Mouse (Mus musculus): ENCODE measurements at regions not wholly inside any gene's neighbourhood (a gene's known extent, or its start where the extent isn't known, plus 50 kb on each side); places are given as distances from the start of the nearest gene placed in this dataset.
A peak's percentile ranks its signal among the peaks of the same experiment; 100 is the strongest.

DNA sequence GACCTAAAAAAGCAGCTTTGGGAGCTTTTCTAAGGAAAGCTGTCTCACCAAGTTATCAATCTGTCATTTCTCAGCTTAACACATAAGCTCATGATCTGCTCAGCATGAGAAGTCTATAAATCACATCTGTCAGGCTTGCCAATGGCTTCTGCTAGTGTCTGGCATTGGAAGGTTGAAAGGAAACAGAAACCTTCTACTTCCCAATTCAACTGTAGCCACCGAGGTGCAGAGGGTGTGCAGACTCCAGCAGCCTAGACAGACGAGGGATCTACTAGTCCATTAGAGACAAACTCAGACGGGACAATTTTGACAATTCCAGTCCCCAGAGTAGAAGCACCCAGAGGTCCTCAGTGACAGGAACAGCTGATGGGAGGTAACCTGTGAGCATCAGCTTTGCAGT lies 103.0 kb downstream of the Nab1 start:
- DNase-seq, result no peak

- no peak for DNase-seq
Observed at GRCm38 (mm10) chr1:52392933-52393332, 107.5 kb downstream of the Nab1 start.

GRCm38 (mm10) chr1:52388836-52389235 lies 111.6 kb downstream of the Nab1 start:
- no peak for DNase-seq

- DNase-seq, result no peak
Observed at GRCm38 (mm10) chr1:52388118-52388517, 112.4 kb downstream of the Nab1 start.

DNA sequence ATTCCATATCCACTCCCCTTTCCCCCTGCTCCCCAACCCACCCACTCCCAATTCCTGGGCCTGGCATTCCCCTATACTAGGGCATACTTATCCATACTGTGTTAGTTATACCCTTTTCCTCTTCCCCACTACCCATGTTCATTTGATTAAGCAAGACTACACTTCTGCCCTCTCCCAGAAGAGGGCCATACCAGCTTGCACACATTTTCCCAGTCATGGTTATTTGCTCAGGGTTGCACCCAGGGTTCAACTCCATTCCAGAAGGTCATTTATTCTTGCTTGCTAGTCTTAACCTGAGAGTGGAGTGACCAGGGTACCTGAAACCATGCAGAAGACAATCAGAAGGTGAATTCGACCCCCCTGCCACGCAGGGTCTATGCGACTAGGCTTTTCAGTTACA lies 113.4 kb downstream of the Nab1 start:
- DNase-seq, result no peak

DNA sequence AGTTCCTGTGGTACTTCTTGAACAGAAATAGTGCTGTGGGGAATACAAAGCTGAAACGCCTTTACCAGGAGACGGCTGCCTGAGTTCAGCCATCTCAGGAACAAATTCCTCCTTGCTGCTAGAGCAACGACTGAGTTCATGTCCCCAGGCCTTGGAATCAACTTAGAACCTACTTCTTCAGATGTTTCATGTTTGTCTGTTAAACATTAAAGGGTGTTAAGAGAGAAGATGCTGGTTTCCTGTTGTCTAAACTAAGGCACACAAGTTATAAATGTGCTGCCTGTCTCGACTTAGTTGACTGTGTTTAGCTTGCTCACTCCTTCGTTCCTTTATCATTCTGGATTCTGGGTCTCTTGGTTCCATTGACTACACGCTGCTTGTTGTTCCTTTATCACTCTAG lies 125.2 kb downstream of the Nab1 start:
- DNase-seq, result no peak

DNA sequence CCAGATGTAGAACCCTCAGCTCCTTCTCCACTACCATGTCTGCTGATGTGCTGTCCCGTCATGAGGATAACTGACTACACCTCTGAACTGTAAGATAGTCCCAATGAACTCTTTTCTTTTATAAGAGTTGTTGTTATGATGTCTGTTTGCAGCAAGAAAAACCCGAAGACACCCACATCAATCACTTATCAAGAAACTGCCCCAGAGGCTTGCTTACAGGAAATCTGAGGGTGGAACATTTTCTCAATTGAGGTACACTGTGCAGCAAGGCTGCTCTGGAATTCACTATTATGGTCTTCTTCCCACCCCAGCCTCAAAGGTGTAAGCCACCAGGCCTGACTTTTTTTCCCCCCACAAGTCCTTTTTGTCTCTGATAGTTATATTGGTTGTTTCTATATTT lies 125.8 kb downstream of the Nab1 start:
- DNase-seq, result no peak

DNA sequence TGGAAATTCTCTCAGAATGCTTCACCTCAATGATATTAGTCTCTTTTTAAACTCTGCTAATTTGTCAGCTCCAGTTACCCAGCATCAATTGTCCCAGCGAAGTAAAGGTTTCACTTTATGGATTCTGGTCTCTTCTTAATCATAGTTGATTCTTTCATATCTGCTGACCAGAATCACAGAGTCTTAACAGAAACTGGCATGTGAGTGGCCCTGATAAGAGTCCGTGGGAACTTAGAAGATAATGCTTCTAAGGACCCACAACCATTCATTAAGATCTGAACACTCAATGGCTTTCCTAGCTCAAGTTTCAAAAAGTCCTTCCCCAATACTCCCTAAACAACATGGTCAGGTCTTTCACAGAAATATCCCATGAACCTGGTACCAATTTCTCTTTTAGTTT lies 126.7 kb downstream of the Nab1 start:
- no peak for DNase-seq

DNA sequence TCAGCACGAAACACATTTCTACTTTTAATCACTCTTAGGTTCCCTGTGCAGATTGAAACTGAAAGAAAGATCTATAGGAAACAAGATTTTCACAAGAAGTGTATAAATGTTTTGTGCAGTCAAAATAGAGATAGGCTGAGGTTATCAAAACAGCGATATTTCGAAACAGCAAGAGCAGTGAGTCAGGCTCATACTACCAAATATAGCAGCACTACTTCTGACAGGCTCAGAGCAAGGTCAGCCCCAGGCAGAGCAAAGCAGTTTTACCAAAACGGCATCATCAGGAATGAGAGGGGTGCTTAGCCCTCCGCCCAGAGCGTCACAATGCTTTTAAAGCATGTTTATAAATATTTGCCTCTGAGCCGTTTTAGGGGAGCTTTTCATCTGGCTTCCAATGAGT lies 133.4 kb upstream of the Gls start:
- DNase-seq, result no peak

GRCm38 (mm10) chr1:52363625-52364024 lies 130.6 kb upstream of the Gls start:
- DNase-seq, result no peak

GRCm38 (mm10) chr1:52362976-52363375 lies 129.9 kb upstream of the Gls start:
- DNase-seq, result no peak

GRCm38 (mm10) chr1:52354041-52354582 lies 121.1 kb upstream of the Gls start:
- DNase-seq, result peak; percentile 5

GRCm38 (mm10) chr1:52342127-52342526 lies 109.1 kb upstream of the Gls start:
- DNase-seq, result no peak

DNA sequence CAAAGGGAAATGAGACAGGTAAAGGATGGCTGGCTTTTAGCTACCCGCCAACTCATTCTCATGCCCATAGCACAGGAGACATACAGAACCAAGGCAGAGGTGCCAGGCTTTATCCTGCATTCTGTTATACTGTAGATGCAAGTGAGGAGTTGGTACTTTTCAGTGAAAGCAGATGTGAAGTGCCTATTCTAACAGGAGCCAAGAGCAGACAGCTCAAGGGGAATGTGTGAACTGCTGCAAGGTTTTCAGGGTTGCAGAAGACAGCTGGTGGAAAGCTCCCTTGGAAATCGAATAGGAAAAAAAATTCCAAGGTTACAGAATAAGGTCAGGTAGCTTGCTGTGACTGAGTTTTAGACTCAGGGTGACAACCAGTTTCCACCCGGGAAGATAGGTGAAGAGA lies 105.7 kb upstream of the Gls start:
- DNase-seq, result no peak

DNA sequence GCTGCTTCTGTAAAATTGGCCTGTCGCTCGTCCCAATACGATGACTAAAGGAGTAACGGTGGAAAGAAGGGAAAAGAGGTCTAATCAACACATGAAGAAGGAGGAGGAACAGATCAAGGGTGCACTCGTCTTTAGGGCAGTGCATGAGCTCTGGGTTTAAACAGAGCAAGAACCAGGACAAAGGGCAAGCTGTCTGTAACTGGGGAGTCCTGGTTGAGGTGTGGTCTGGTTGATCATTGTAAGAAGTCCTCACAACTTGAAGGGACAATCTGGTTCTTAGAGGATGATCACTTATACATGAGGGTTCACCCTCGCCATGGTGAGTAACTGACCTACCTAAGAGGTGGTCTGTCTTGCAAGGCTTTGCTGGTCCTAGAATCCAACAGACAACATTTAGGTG lies 105.2 kb upstream of the Gls start:
- DNase-seq, result no peak

DNA sequence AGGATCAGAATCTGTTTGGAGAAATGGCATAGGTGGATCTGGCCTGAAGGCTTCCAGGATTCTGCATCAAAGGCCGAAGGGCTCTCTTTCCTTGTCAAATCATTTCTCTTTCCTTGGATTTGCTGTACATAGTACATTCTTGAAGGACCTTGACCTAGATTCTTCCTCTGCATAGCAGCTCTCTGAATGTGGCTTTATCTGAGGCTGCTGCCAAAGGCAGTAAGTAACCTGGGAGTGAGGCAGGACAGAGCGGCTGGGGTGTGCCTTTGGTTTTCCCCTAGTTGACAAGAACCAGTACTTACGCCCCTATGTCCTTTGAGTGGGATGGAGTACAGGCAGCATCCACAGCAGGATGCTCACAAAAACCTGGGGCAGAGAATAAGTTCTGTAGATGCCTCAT lies 103.7 kb upstream of the Gls start:
- DNase-seq, result no peak

DNA sequence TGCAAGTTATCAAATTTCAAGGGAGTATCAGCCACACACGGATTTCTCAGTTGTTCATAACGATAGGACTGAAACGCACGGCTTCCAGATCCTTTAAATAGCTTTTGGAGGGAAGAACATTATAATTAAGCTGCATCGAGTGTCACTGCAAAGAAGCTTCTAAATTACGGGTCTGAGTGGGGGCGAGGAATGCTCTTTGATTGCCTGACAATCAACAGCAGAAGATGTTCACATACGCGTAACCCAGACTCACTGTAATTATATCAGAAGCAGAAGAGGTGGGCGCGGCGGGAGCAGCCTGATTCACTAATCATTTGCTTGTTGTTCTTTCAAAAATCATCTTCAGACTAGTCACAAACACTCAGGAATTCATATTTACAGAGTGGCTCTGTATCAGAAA lies 99.0 kb upstream of the Gls start:
- no peak for DNase-seq

DNA sequence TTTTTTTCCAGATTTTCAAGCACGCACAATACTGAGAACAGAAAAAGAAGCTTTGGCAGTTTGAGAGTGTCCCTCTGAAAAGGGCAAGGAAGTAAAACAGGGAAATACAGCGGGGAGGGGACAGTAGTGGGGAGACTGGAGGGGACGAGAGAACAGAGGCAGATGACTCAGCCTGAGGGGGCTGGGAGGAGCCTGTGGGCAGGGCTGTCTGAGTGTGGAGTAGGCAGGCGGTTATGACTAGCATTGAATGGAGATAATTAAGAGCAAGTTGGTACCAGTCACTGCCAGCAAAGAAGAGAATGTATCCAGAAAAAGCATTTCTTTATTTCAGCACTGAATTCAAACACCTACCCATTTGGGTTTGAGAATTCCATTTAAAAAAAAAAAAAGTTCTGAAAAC lies 98.4 kb upstream of the Gls start:
- DNase-seq, result no peak

GRCm38 (mm10) chr1:52330496-52330895 lies 97.5 kb upstream of the Gls start:
- no peak for DNase-seq

DNA sequence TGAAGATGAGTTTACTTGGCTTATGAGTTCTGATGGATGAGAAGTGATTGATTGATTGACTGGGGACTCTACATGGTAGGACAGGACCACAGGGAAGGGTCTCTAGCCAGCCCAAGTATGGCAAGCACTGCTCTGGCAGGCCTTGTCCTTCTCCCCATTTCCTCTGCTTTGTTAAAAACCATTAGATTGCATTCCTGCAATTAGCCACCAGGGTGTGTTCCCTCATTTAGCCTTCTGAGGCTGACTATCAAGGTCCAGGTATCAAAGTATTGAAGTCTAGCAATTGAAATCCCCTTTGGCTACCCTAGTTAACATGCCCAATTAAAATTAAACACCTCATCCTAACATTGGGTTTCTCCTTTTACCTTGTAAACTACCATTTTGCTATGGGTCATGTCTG lies 95.5 kb upstream of the Gls start:
- no peak for DNase-seq

- DNase-seq, result no peak
Observed at GRCm38 (mm10) chr1:52324356-52324755, 91.3 kb upstream of the Gls start.

GRCm38 (mm10) chr1:52312076-52312633 lies 79.1 kb upstream of the Gls start:
- DNase-seq, result no peak

- DNase-seq, result peak; percentile 24
Observed at GRCm38 (mm10) chr1:52306892-52307291, 73.9 kb upstream of the Gls start.

DNA sequence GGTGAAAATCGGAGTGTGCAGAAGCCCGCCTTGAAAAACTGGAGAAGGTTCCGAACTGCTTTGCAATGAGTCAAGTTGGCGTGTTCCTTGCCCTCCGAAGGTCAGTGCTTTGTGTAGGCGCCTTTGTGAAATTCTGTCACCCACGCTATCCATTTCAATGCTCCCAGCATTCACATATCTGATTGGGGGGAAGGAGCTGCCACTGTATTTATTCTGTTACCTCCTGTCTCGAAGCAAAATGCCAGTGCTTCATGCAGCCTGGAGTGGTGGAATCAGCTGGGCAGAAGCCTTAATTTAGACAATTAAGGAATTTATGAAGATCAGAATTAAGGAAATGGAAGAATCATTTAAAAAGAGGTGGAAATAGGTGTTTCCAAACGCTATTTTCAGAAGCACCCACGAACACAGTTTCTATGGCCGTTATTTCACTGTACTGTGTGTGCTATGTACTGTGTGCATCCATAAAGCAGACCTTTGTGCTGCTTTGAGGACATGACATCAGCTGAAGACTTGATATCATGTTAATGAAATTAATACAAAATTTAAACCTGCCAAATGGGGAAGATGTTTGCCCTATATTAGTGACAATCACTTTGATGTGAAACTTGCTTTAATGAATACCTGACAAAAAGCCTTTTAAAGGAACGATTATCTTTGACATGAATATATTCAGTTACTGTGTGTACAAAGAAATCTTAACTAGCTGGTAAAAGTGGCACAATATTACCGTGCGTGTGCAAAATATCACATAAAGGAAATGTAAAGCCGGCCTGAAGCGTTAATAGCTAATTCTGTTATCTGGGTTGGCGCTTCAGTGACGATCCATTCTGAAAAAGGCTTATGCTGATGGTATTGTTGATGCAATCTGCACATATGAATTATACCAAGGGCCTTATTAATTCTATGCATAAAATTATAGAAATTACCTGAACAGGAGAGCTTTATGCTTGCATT lies 72.9 kb upstream of the Gls start:
- no peak for DNase-seq

Measured in gastrocnemius, postnatal 10 days (tissue).